Mouse (Mus musculus) forebrain, embryonic 16.5 days (tissue): ENCODE results near the gene Ptbp3. TPM values are rescaled to one million over a fixed set of nuclear protein-coding genes. Genes with fewer than 3 reads are reported as not detected.

ENCODE experiments used
- ATAC-seq: fragments of 200-750 bp; cut with Nextera tagmentation; 2 replicates; pipeline ENCODE4 v1.8.0; 2017; ENCODE audit warnings: mild to moderate bottlenecking, moderate library complexity
- H3K27ac ChIP-seq: fragments of 300-500 bp; sonication (generic); 2 replicates; pipeline ENCODE4 v1.5.1; 2014; ENCODE audit warnings: low read length, control low read depth
- H3K27me3 ChIP-seq: fragments of 300-500 bp; sonication (generic); replicated peaks from 2 replicates; pipeline ENCODE4 v1.6.1; 2014; ENCODE audit warnings: low read length; ENCODE audit not compliant: control insufficient read depth, insufficient read depth
- H3K36me3 ChIP-seq: fragments of 300-500 bp; sonication (generic); 2 replicates; pipeline ENCODE4 v1.6.1; 2014; ENCODE audit not compliant: control insufficient read depth, insufficient read depth
- H3K4me1 ChIP-seq: fragments of 300-500 bp; sonication (generic); replicated peaks from 2 replicates; pipeline ENCODE4 v1.6.1; 2014; ENCODE audit warnings: low read length; ENCODE audit not compliant: control insufficient read depth, insufficient read depth
- H3K4me2 ChIP-seq: fragments of 300-500 bp; sonication (generic); 2 replicates; pipeline ENCODE4 v1.6.1; 2014; ENCODE audit warnings: mild to moderate bottlenecking, low read length, control low read depth
- H3K4me3 ChIP-seq: fragments of 300-500 bp; sonication (generic); replicated peaks from 2 replicates; pipeline ENCODE4 v1.5.1; 2014; ENCODE audit warnings: mild to moderate bottlenecking, low read length, control low read depth
- H3K9ac ChIP-seq: fragments of 300-500 bp; sonication (generic); replicated peaks from 2 replicates; pipeline ENCODE4 v1.6.1; 2014; ENCODE audit warnings: low read depth, low read length, control low read depth
- H3K9me3 ChIP-seq: fragments of 300-500 bp; sonication (generic); 2 replicates; pipeline ENCODE4 v1.6.1; 2016; ENCODE audit warnings: low read length; ENCODE audit not compliant: control insufficient read depth
- WGBS: fragments of 180-500 bp; shearing (Covaris S2); extraction: QIAGEN DNeasy Blood & Tissue Kit; methylation state at CpG from one replicate; pipeline ENCODE4 v1.1.7; 2014; 5-methylcytosine and 5-hydroxymethylcytosine counted together
- polyA plus RNA-seq: library from polyadenylated mRNA; unstranded; fragments of >200 nt; fragmentation: Nextera tagmentation; extraction: Ambion mirVana; gene quantifications from 2 replicates; pipeline ENCODE4 v1.2.1, GENCODE M21; 2015

Gene Ptbp3
- polyA plus RNA-seq, 1 experiment from 2014 or later: 15.9 TPM

GRCm38 (mm10) chr4:59452503-59452933, 96.6 kb downstream of the Ptbp3 start:
- Histone ChIP-seq H3K27me3 (no peaks in the 10 kb centered on the region), H3K9me3 (no peaks in the 10 kb centered on the region; the same call in 1 of the 2 replicates), H3K4me2 (no peak overlapping the region), H3K4me1 (no peaks in the 10 kb centered on the region), H3K27ac (no peak overlapping the region), H3K9ac (no peak overlapping the region), H3K4me3 (no peak overlapping the region), H3K36me3 (no peaks in the 10 kb centered on the region)
- 90% methylated on average over 8 of the region's 8 CpGs for WGBS
- ATAC-seq: no peak

GRCm38 (mm10) chr4:59450906-59451305, 98.3 kb downstream of the Ptbp3 start:
- Histone ChIP-seq H3K27me3 (no peaks in the 10 kb centered on the region), H3K4me2 (no peak overlapping the region), H3K9me3 (peaks cover 3% of the 10 kb centered on the region; the same call in 1 of the 2 replicates), H3K4me1 (no peaks in the 10 kb centered on the region), H3K36me3 (no peaks in the 10 kb centered on the region), H3K9ac (no peak overlapping the region), H3K27ac (no peak overlapping the region), H3K4me3 (no peak overlapping the region)
- no peak for ATAC-seq
- 90% methylated on average over 3 of the region's 3 CpGs for WGBS

GRCm38 (mm10) chr4:59450234-59450854, 98.8 kb downstream of the Ptbp3 start:
- Histone ChIP-seq H3K27ac (no peak overlapping the region), H3K4me2 (no peak overlapping the region), H3K9me3 (0 out of 2 replicates have a peak, but pooled peaks cover 3% of the 10 kb centered on the region), H3K4me1 (no peaks in the 10 kb centered on the region), H3K36me3 (no peaks in the 10 kb centered on the region), H3K27me3 (no peaks in the 10 kb centered on the region), H3K4me3 (no peak overlapping the region), H3K9ac (no peak overlapping the region)
- ATAC-seq: no peak
- WGBS: 88% methylated on average over 6 of the region's 6 CpGs

- Histone ChIP-seq H3K4me1 (no peaks in the 10 kb centered on the region), H3K36me3 (no peaks in the 10 kb centered on the region), H3K27ac (no peak overlapping the region), H3K4me2 (no peak overlapping the region), H3K9ac (no peak overlapping the region), H3K4me3 (no peak overlapping the region), H3K9me3 (0 out of 2 replicates have a peak, but pooled peaks cover 3% of the 10 kb centered on the region), H3K27me3 (no peaks in the 10 kb centered on the region)
- 69% methylated on average over 1 of the region's 1 CpGs for WGBS
- ATAC-seq: no peak
Measured at GRCm38 (mm10) chr4:59447296-59447695, 101.9 kb downstream of the Ptbp3 start.

- WGBS: 83% methylated on average over 6 of the region's 6 CpGs
Measured at GRCm38 (mm10) chr4:59445516-59445915, 103.6 kb downstream of the Ptbp3 start.

GRCm38 (mm10) chr4:59444994-59445393, 104.2 kb downstream of the Ptbp3 start:
- Histone ChIP-seq H3K9ac (no peak overlapping the region), H3K4me1 (no peaks in the 10 kb centered on the region), H3K4me2 (no peak overlapping the region), H3K9me3 (0 out of 2 replicates have a peak, but pooled peaks cover 3% of the 10 kb centered on the region), H3K36me3 (no peaks in the 10 kb centered on the region), H3K4me3 (no peak overlapping the region), H3K27ac (no peak overlapping the region), H3K27me3 (peaks cover under 1% of the 10 kb centered on the region; the same call in 1 of the 2 replicates)
- no peak for ATAC-seq
- WGBS: 81% methylated on average over 3 of the region's 3 CpGs

More at GRCm38 (mm10) chr4:59445516-59445915, 103.6 kb downstream of the Ptbp3 start:
- no peaks in the 10 kb centered on the region for H3K27me3 ChIP-seq
- no peak overlapping the region for H3K27ac ChIP-seq
- H3K4me2 ChIP-seq: no peak overlapping the region
- ATAC-seq: no peak
- no peak overlapping the region for H3K9ac ChIP-seq
- no peaks in the 10 kb centered on the region for H3K4me1 ChIP-seq
- no peaks in the 10 kb centered on the region for H3K36me3 ChIP-seq
- H3K9me3 ChIP-seq: 0 out of 2 replicates have a peak, but pooled peaks cover 3% of the 10 kb centered on the region
- H3K4me3 ChIP-seq: no peak overlapping the region

- Histone ChIP-seq H3K9me3 (0 out of 2 replicates have a peak, but pooled peaks cover 3% of the 10 kb centered on the region), H3K27ac (no peak overlapping the region), H3K36me3 (no peaks in the 10 kb centered on the region), H3K9ac (no peak overlapping the region), H3K4me1 (no peaks in the 10 kb centered on the region), H3K27me3 (peaks cover 6% of the 10 kb centered on the region), H3K4me2 (no peak overlapping the region), H3K4me3 (no peak overlapping the region)
- 72% methylated on average over 4 of the region's 4 CpGs for WGBS
- no peak for ATAC-seq
Measured at GRCm38 (mm10) chr4:59444085-59444484, 105.1 kb downstream of the Ptbp3 start.

- peaks cover 6% of the 10 kb centered on the region for H3K4me1 ChIP-seq
- no peak overlapping the region for H3K4me2 ChIP-seq
- H3K9ac ChIP-seq: no peak overlapping the region
- no peak for ATAC-seq
- H3K4me3 ChIP-seq: no peak overlapping the region
- H3K27ac ChIP-seq: no peak overlapping the region
- peaks cover 23% of the 10 kb centered on the region for H3K27me3 ChIP-seq
- H3K36me3 ChIP-seq: no peaks in the 10 kb centered on the region
- no peaks in the 10 kb centered on the region for H3K9me3 ChIP-seq
- 86% methylated on average over 1 of the region's 1 CpGs for WGBS
Measured at GRCm38 (mm10) chr4:59441265-59441664, 107.9 kb downstream of the Ptbp3 start.

- WGBS: 68% methylated on average over 2 of the region's 2 CpGs
- no peak for ATAC-seq
- Histone ChIP-seq H3K27me3 (peaks cover 23% of the 10 kb centered on the region), H3K4me3 (no peak overlapping the region), H3K27ac (no peak overlapping the region), H3K36me3 (no peaks in the 10 kb centered on the region), H3K4me2 (no peak overlapping the region), H3K9ac (no peak overlapping the region), H3K4me1 (peaks cover 6% of the 10 kb centered on the region), H3K9me3 (no peaks in the 10 kb centered on the region)
Measured at GRCm38 (mm10) chr4:59439960-59440359, 109.2 kb downstream of the Ptbp3 start.
